Mouse (Mus musculus): Measurements from ENCODE around the gene Prcc. TPM values are rescaled to one million over a fixed set of nuclear protein-coding genes. Genes with fewer than 3 reads are reported as not detected.

The Prcc gene
- polyA plus RNA-seq, 1 experiment from 2014 or later = 17.1 TPM

GRCm38 (mm10) chr3:87859813-87860212 is 25.6 kb downstream of the Prcc start:
- peak; percentile 11; the same call in 1 of the 2 replicates for ATAC-seq (ENCODE audit: low FRiP score, low read depth)

GRCm38 (mm10) chr3:87857666-87858065 is 27.7 kb downstream of the Prcc start:
- 63% methylated on average over 8 of the region's 8 CpGs for WGBS
- Histone ChIP-seq H3K36me3 (peaks cover 65% of the 10 kb centered on the region), H3K27me3 (no peaks in the 10 kb centered on the region)

More at GRCm38 (mm10) chr3:87859813-87860212, 25.6 kb downstream of the Prcc start:
- no peak overlapping the region for H3K9ac ChIP-seq
- no peaks in the 10 kb centered on the region for H3K4me1 ChIP-seq
- WGBS = 34% methylated on average over 3 of the region's 3 CpGs
- H3K9me3 ChIP-seq = no peaks in the 10 kb centered on the region
- no peak overlapping the region for H3K4me2 ChIP-seq (replicated peaks)
- no peaks in the 10 kb centered on the region for H3K27me3 ChIP-seq
- H3K4me3 ChIP-seq = no peak overlapping the region
- no peak overlapping the region for H3K27ac ChIP-seq
- peaks cover 82% of the 10 kb centered on the region for H3K36me3 ChIP-seq

DNA sequence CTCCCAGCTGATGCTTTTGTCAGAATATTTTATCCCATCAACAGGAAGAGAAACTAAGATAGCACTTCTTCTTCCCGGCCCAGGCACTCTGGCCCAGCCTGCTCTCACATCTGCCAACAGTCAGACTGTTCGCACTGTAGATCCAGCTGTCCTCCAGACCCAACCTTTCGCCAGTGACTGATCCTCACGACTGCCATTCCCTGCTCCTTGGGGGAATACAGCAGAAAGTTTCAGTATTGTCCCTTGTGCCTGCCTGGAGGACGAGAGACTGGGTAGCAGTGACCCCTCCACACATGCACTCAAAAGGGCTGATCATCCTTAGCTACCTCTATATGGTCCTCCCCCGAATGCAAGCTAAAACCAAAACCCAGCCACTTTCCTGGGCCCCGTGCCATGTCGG is 29.5 kb downstream of the Prcc start:
- no peak for ATAC-seq (ENCODE audit: low FRiP score, low read depth)
- no peak overlapping the region for H3K4me2 ChIP-seq (replicated peaks)
- H3K9me3 ChIP-seq = no peaks in the 10 kb centered on the region
- no peak overlapping the region for H3K4me3 ChIP-seq
- no peak overlapping the region for H3K9ac ChIP-seq
- H3K27me3 ChIP-seq = no peaks in the 10 kb centered on the region
- peaks cover 50% of the 10 kb centered on the region for H3K36me3 ChIP-seq
- 0 out of 2 replicates have a peak overlapping the region, but pooled peaks have one; percentile 7 for H3K27ac ChIP-seq
- H3K4me1 ChIP-seq = no peaks in the 10 kb centered on the region
- 85% methylated on average over 8 of the region's 8 CpGs for WGBS

More at GRCm38 (mm10) chr3:87857666-87858065, 27.7 kb downstream of the Prcc start:
- no peak overlapping the region for H3K4me2 ChIP-seq (replicated peaks)
- no peak overlapping the region for H3K9ac ChIP-seq
- no peak overlapping the region for H3K4me3 ChIP-seq
- H3K4me1 ChIP-seq = no peaks in the 10 kb centered on the region
- no peak overlapping the region for H3K27ac ChIP-seq
- H3K9me3 ChIP-seq = no peaks in the 10 kb centered on the region
- ATAC-seq (ENCODE audit: low FRiP score, low read depth) = no peak

- H3K9ac ChIP-seq = no peak overlapping the region
- ATAC-seq (ENCODE audit: low FRiP score, low read depth) = no peak
- H3K27ac ChIP-seq = no peak overlapping the region
These were observed 30.4 kb downstream of the Prcc start for GRCm38 (mm10) chr3:87854795-87855568.

DNA sequence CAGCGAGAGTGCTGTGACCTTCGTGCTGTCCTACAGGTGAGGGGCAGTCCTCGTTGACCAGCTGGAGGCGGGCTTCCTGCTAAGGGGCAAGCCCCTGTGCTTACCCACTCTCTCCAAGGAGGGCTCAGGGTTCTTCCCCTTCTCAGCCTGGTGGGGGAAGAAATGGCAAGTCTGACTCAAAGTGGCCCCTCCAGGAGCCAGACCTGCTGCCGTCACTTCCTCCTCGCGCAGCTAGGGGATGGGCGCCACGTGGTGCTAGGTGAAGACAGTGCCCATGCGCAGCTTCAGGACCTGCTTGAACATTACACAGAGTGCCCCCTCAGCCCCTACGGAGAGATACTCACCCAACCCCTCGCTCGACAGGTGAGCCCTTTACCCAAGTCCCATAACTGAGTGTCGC is 36.3 kb downstream of the Prcc start:
- Histone ChIP-seq H3K9me3 (no peaks in the 10 kb centered on the region), H3K27ac (no peak overlapping the region), H3K4me2 (replicated peaks) (no peak overlapping the region), H3K27me3 (no peaks in the 10 kb centered on the region), H3K36me3 (no peaks in the 10 kb centered on the region), H3K4me1 (no peaks in the 10 kb centered on the region), H3K9ac (no peak overlapping the region), H3K4me3 (no peak overlapping the region)
- ATAC-seq (ENCODE audit: low FRiP score, low read depth) = no peak
- WGBS = 83% methylated on average over 14 of the region's 14 CpGs

More at GRCm38 (mm10) chr3:87854795-87855568, 30.4 kb downstream of the Prcc start:
- 52% methylated on average over 7 of the region's 7 CpGs for WGBS
- H3K9me3 ChIP-seq = no peaks in the 10 kb centered on the region
- no peaks in the 10 kb centered on the region for H3K27me3 ChIP-seq
- H3K36me3 ChIP-seq = peaks cover 40% of the 10 kb centered on the region
- no peaks in the 10 kb centered on the region for H3K4me1 ChIP-seq
- no peak overlapping the region for H3K4me3 ChIP-seq
- no peak overlapping the region for H3K4me2 ChIP-seq (replicated peaks)

DNA sequence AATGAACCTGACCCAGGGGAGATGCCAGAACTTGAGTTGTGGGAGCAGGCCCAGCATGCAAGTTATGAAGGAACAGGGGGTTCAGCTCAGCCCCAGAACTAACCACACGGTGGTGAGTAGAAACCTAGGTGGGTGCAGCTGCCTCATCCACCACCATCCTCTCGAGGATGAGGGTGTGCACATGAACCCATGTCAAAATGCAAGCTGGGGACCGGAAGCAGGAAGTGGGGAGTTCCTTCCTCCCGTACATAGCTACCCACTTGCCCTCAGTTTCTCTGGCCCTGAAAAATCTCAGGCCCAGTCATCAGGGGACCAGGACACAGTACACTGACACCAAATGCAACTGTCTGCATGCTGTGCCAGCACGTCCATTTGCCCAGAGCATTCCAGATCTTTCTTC is 37.7 kb downstream of the Prcc start:
- no peaks in the 10 kb centered on the region for H3K4me1 ChIP-seq
- ATAC-seq (ENCODE audit: low FRiP score, low read depth) = no peak
- no peaks in the 10 kb centered on the region for H3K27me3 ChIP-seq
- no peak overlapping the region for H3K4me3 ChIP-seq
- H3K9ac ChIP-seq = no peak overlapping the region
- H3K9me3 ChIP-seq = no peaks in the 10 kb centered on the region
- no peaks in the 10 kb centered on the region for H3K36me3 ChIP-seq
- 77% methylated on average over 5 of the region's 5 CpGs for WGBS
- no peak overlapping the region for H3K27ac ChIP-seq
- no peak overlapping the region for H3K4me2 ChIP-seq (replicated peaks)

- Histone ChIP-seq H3K27ac (no peak within 1 kb of the TSS), H3K9me3 (no peaks in the 10 kb centered on the region), H3K4me1 (no peaks in the 10 kb centered on the region), H3K4me2 (replicated peaks) (no peak within 1 kb of the TSS), H3K9ac (no peak within 1 kb of the TSS), H3K27me3 (no peaks in the 10 kb centered on the region), H3K4me3 (no peak within 1 kb of the TSS), H3K36me3 (no peaks in the 10 kb centered on the region)
- 68% methylated on average over 7 of the region's 7 CpGs for WGBS
- no peak for ATAC-seq (ENCODE audit: low FRiP score, low read depth)
These were observed 38.7 kb downstream of the Prcc start, which contains the start of gene Sh2d2a for GRCm38 (mm10) chr3:87846650-87847110. Gene Sh2d2a (plus strand): TSS chr3:87846755.

- Histone ChIP-seq H3K4me2 (replicated peaks) (no peak overlapping the region), H3K4me3 (no peak overlapping the region), H3K9me3 (no peaks in the 10 kb centered on the region), H3K27me3 (no peaks in the 10 kb centered on the region), H3K9ac (no peak overlapping the region), H3K4me1 (no peaks in the 10 kb centered on the region), H3K27ac (no peak overlapping the region), H3K36me3 (no peaks in the 10 kb centered on the region)
- no peak for ATAC-seq (ENCODE audit: low FRiP score, low read depth)
- 67% methylated on average over 4 of the region's 4 CpGs for WGBS
These were observed 39.2 kb downstream of the Prcc start for GRCm38 (mm10) chr3:87846186-87846585.

DNA sequence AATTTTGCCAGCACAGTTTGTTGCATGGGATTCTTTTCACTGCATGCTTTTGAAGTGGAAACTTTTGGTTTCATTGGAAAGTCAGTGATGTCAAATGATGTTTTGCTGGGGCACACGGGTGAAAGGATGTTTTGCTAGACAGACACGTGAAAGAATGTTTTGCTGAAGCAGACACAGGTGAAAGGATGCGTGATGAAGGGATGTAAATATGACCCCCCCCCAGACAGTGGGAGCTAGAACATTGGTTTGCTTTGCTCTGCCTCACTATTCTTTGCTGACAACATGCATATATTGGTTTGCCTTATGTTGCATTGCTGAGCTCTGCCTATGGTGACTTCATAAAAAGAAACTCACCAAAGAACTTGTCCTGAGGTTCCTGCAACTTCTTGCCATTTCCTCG is 40.4 kb downstream of the Prcc start:
- no peak overlapping the region for H3K27ac ChIP-seq
- WGBS = 84% methylated on average over 4 of the region's 4 CpGs

GRCm38 (mm10) chr3:87840858-87841257 is 44.5 kb downstream of the Prcc start:
- Histone ChIP-seq H3K9me3 (no peaks in the 10 kb centered on the region), H3K27ac (no peak overlapping the region), H3K4me1 (no peaks in the 10 kb centered on the region), H3K9ac (no peak overlapping the region), H3K4me2 (replicated peaks) (no peak overlapping the region), H3K36me3 (no peaks in the 10 kb centered on the region), H3K27me3 (no peaks in the 10 kb centered on the region), H3K4me3 (no peak overlapping the region)
- ATAC-seq (ENCODE audit: low FRiP score, low read depth) = no peak

More for the DNA sequence above, 40.4 kb downstream of the Prcc start:
- Histone ChIP-seq H3K9ac (no peak overlapping the region), H3K4me2 (replicated peaks) (no peak overlapping the region), H3K9me3 (no peaks in the 10 kb centered on the region), H3K27me3 (no peaks in the 10 kb centered on the region), H3K4me1 (no peaks in the 10 kb centered on the region), H3K4me3 (no peak overlapping the region), H3K36me3 (no peaks in the 10 kb centered on the region)
- no peak for ATAC-seq (ENCODE audit: low FRiP score, low read depth)

DNA sequence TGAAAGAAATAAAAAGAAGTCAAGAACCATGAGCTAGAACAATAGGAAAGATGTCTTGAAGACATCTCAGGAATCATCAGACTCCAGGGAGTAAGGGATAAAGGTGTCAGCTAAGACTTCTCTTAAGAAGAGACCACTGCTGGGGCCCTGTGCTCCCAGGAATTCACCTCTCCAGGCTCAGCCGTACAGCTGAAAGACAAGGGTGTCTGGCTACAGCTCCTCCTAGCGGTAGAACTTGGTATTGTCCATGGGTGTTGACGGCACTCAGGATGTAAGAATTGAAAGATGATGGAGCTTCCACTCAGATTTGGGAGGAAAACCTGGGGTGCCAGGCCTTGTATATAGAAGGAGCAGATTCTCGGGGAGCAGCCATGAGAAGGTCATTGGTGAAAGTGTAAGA is 46.8 kb downstream of the Prcc start:
- ATAC-seq (ENCODE audit: low FRiP score, low read depth) = no peak
- 0% methylated on average over 4 of the region's 4 CpGs for WGBS
- Histone ChIP-seq H3K9me3 (no peaks in the 10 kb centered on the region), H3K27me3 (no peaks in the 10 kb centered on the region), H3K4me2 (replicated peaks) (no peak overlapping the region), H3K4me1 (no peaks in the 10 kb centered on the region), H3K36me3 (no peaks in the 10 kb centered on the region), H3K4me3 (no peak overlapping the region), H3K27ac (no peak overlapping the region), H3K9ac (no peak overlapping the region)

GRCm38 (mm10) chr3:87833482-87833881 is 51.9 kb downstream of the Prcc start:
- Histone ChIP-seq H3K27me3 (no peaks in the 10 kb centered on the region), H3K4me3 (no peak overlapping the region), H3K36me3 (no peaks in the 10 kb centered on the region), H3K9me3 (no peaks in the 10 kb centered on the region), H3K9ac (no peak overlapping the region), H3K27ac (no peak overlapping the region), H3K4me1 (no peaks in the 10 kb centered on the region), H3K4me2 (replicated peaks) (no peak overlapping the region)
- no peak for ATAC-seq (ENCODE audit: low FRiP score, low read depth)
- 64% methylated on average over 5 of the region's 5 CpGs for WGBS
